Mouse (Mus musculus) kidney, adult 2 months (tissue): ENCODE measurements around the gene Igfbp1. TPM values are rescaled to one million over a fixed set of nuclear protein-coding genes. Genes with fewer than 3 reads are reported as not detected.

ENCODE experiments used
- DNase-seq: peaks from one replicate; pipeline ENCODE4 v3.0.0; 2021
- H3K27ac ChIP-seq: fragments of 200-500 bp; 2 replicates; pipeline ENCODE4 v1.5.1; 2012; ENCODE audit warnings: low read depth, low read length, control low read depth, inconsistent platforms; ENCODE audit not compliant: insufficient read depth
- H3K27me3 ChIP-seq: fragments of 200-500 bp; replicated peaks from 2 replicates; pipeline ENCODE4 v1.6.1; 2012; ENCODE audit warnings: mild to moderate bottlenecking, moderate library complexity, low read length, inconsistent platforms; ENCODE audit not compliant: control insufficient read depth, insufficient read depth
- H3K36me3 ChIP-seq: fragments of 200-500 bp; 2 replicates; pipeline ENCODE4 v1.6.1; 2012; ENCODE audit warnings: mild to moderate bottlenecking, moderate library complexity, low read length, inconsistent platforms; ENCODE audit not compliant: control insufficient read depth, insufficient read depth
- H3K4me1 ChIP-seq: fragments of 200-500 bp; 2 replicates; pipeline ENCODE4 v1.6.1; 2011; ENCODE audit warnings: low read length; ENCODE audit not compliant: control insufficient read depth, insufficient read depth
- H3K4me3 ChIP-seq: fragments of 200-500 bp; 2 replicates; pipeline ENCODE4 v1.5.1; 2011; ENCODE audit warnings: mild to moderate bottlenecking, low read depth, low read length, control low read depth; ENCODE audit not compliant: insufficient read depth
- CTCF ChIP-seq: fragments of 200-500 bp; conservative IDR thresholded peaks from 2 replicates; pipeline ENCODE4 v1.5.1; 2011; ENCODE audit warnings: low read depth, mild to moderate bottlenecking, control low read depth, low read length, moderate library complexity, mixed read lengths; ENCODE audit not compliant: insufficient read depth, insufficient read length
- POLR2A ChIP-seq: fragments of 200-500 bp; IDR thresholded peaks from one replicate; pipeline ENCODE4 v1.6.1; 2011; ENCODE audit warnings: low read depth, low read length, control low read depth
- WGBS: fragments of 180-500 bp; shearing (Covaris S2); methylation state at CpG from one replicate; pipeline ENCODE4 v1.1.7; 2018; 5-methylcytosine and 5-hydroxymethylcytosine counted together
- polyA plus RNA-seq: library from polyadenylated mRNA; depleted of rRNA; stranded (reverse); fragments of >200 nt; gene quantifications from 2 replicates; pipeline ENCODE4 v1.2.3, GENCODE M21; 2012; rRNA removed

Gene Igfbp1
- 28.0 and 37.5 TPM in 2 replicates for polyA plus RNA-seq

GRCm38 (mm10) chr11:7197491-7197941 is at the start of gene Igfbp1:
Gene Igfbp1, plus strand, starts transcription at chr11:7197782.
- 34% methylated on average over 12 of the region's 12 CpGs for WGBS
- peaks cover 8% of the 10 kb centered on the region; the same call in 1 of the 2 replicates for H3K4me1 ChIP-seq
- H3K4me3 ChIP-seq, result peak within 1 kb of the TSS; percentile 47
- H3K27ac ChIP-seq, result peak within 1 kb of the TSS; percentile 72
- TF ChIP-seq POLR2A, result no peak
- H3K27me3 ChIP-seq, result no peaks in the 10 kb centered on the region
- H3K36me3 ChIP-seq, result no peaks in the 10 kb centered on the region
- peak; percentile 88 for DNase-seq

GRCm38 (mm10) chr11:7147945-7148344 is 49.6 kb upstream of the Igfbp1 start:
- peaks cover 5% of the 10 kb centered on the region; the same call in 1 of the 2 replicates for H3K4me1 ChIP-seq
- WGBS, result 89% methylated on average over 7 of the region's 7 CpGs
- no peak for DNase-seq

DNA sequence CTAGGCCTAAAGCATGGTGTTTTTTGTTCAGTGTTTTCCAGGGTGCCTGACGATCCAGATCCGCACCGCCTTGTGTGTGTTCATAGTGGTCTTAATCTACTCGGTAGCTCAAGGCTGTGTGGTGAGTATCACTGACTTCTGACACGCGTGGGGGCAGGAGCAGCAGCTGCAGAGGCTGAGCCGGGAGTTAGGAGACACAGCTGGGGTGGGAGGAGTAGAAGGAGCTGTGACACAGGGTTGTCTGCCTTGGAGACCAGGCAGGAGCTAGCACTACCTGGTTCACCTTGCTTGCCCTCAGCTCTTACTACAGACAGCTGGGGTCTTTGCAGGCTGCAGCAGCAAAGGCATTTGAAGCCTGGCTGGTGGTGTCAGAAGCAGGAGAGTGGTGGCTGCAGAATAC is 48.1 kb upstream of the Igfbp1 start:
- Histone ChIP-seq H3K4me3 (no peak overlapping the region), H3K36me3 (no peaks in the 10 kb centered on the region), H3K4me1 (peaks cover 9% of the 10 kb centered on the region; the same call in 1 of the 2 replicates), H3K27ac (no peak overlapping the region), H3K27me3 (no peaks in the 10 kb centered on the region)
- no peak for TF ChIP-seq POLR2A
- TF ChIP-seq CTCF, result no peak
- WGBS, result 75% methylated on average over 7 of the region's 7 CpGs
- no peak for DNase-seq

More at GRCm38 (mm10) chr11:7147945-7148344, 49.6 kb upstream of the Igfbp1 start:
- no peak overlapping the region for H3K4me3 ChIP-seq
- no peaks in the 10 kb centered on the region for H3K27me3 ChIP-seq
- H3K36me3 ChIP-seq, result no peaks in the 10 kb centered on the region
- H3K27ac ChIP-seq, result no peak overlapping the region
- TF ChIP-seq CTCF (no peak), POLR2A (no peak)

DNA sequence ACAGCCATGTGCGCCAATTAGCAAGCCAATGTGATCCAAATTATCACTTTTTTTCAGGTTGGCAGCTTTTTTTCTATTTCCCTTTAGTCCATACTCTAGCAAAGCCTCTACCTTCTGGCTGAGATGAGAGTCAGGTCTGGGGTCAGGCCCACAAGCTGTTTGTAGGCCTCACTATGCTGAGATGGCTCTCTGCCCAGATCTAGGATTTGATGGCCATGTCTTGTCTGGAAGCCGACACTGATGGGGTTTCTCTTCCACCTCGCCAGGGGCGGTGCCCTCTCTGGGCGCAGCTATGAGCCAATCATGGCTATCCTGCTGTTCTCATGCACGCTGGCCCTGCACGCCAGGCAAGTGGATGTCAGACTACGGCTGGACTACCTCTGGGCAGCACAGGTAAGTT is 47.1 kb upstream of the Igfbp1 start:
- H3K27me3 ChIP-seq, result no peaks in the 10 kb centered on the region
- TF ChIP-seq CTCF (no peak), POLR2A (no peak)
- peaks cover 9% of the 10 kb centered on the region; the same call in 1 of the 2 replicates for H3K4me1 ChIP-seq
- no peak overlapping the region for H3K27ac ChIP-seq
- 95% methylated on average over 8 of the region's 8 CpGs for WGBS
- DNase-seq, result no peak
- H3K4me3 ChIP-seq, result no peak overlapping the region
- H3K36me3 ChIP-seq, result no peaks in the 10 kb centered on the region

DNA sequence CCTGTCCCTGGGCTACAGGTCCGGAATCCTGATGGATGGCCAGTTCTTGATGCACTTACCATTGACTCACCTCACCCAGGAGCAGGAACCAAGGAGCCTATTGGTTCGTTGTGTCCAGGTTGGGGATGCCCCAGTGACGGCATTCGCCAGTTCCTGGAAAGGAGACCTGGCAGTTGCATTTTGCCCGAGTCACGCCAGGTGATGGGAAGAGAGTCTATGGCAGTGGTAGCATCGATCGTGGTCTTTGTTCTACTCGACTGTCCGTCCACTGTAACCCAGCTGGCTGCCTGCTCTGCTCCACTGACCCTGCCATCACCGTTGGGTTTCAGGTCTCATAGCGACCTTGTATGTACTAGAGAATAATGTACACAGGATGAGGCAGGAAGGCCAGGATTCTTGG is 45.2 kb upstream of the Igfbp1 start:
- no peak for TF ChIP-seq POLR2A
- TF ChIP-seq CTCF, result no peak
- H3K4me1 ChIP-seq, result peaks cover 12% of the 10 kb centered on the region; the same call in 1 of the 2 replicates
- no peak for DNase-seq
- H3K27me3 ChIP-seq, result no peaks in the 10 kb centered on the region
- H3K27ac ChIP-seq, result peak overlapping the region; percentile 1; the same call in 1 of the 2 replicates
- 78% methylated on average over 12 of the region's 12 CpGs for WGBS
- no peak overlapping the region for H3K4me3 ChIP-seq
- H3K36me3 ChIP-seq, result no peaks in the 10 kb centered on the region

GRCm38 (mm10) chr11:7153081-7153480 is 44.5 kb upstream of the Igfbp1 start:
- WGBS, result 32% methylated on average over 8 of the region's 8 CpGs
- Histone ChIP-seq H3K27ac (peak overlapping the region; percentile 74; the same call in 1 of the 2 replicates), H3K36me3 (no peaks in the 10 kb centered on the region), H3K4me1 (peaks cover 13% of the 10 kb centered on the region; the same call in 1 of the 2 replicates), H3K4me3 (no peak overlapping the region), H3K27me3 (no peaks in the 10 kb centered on the region)
- no peak for TF ChIP-seq POLR2A
- TF ChIP-seq CTCF, result no peak
- DNase-seq, result peak; percentile 90

DNA sequence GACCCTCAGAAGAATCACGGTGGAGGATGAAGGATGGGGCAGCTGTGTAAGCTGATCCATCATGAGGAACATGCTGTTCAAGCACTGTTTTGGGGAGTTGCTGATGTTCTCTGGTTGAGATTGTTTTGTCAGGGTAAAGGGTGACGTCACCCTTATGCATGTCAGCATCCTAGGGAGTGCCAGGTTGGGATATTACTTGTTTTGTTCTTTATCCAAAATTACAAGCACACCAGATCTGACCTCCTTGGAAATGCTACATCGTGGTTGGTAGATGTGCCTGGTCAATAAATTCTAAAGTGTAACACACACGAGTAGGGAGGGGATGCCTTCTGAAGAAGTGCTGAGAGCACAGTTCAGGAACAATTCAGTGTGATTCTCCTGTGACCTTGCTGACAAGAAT is 41.2 kb upstream of the Igfbp1 start:
- WGBS, result 38% methylated on average over 4 of the region's 4 CpGs
- H3K4me3 ChIP-seq, result no peak overlapping the region
- peaks cover 22% of the 10 kb centered on the region for H3K4me1 ChIP-seq
- TF ChIP-seq POLR2A (no peak), CTCF (no peak)
- no peaks in the 10 kb centered on the region for H3K36me3 ChIP-seq
- no peak for DNase-seq
- no peaks in the 10 kb centered on the region for H3K27me3 ChIP-seq
- no peak overlapping the region for H3K27ac ChIP-seq

- no peak overlapping the region; the same call in 1 of the 2 replicates for H3K27ac ChIP-seq
- WGBS, result 62% methylated on average over 6 of the region's 6 CpGs
- peaks cover 15% of the 10 kb centered on the region for H3K4me1 ChIP-seq
- H3K27me3 ChIP-seq, result no peaks in the 10 kb centered on the region
- H3K4me3 ChIP-seq, result no peak overlapping the region
- peak; percentile 72 for DNase-seq
- TF ChIP-seq POLR2A, result no peak
- no peaks in the 10 kb centered on the region for H3K36me3 ChIP-seq
Measured at GRCm38 (mm10) chr11:7158196-7158595, 39.4 kb upstream of the Igfbp1 start.
